ENCODE assay signal across 28 mouse cellular contexts in the genomic region with DNA sequence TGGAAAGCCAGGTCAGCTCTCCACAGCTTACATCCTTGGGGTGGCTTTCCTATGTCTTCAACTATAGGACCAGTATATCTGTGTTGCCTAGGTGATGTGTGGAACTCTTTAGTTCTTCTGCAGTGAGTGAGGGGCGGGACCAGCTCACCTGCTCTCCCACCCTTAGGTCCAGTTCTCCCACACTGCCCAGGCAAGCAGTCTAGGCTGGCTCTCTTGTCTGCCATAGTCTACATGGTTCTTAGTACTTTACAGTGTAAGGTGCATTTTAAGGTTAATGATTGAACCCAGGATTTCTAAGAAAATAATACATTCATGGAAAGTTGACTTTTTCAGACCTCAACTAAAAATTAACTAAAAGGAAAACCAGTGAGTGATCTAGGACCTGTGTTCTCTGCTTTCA.
DNase-seq lines count a peak whose midpoint lies in the region; ATAC-seq and TF ChIP-seq lines count a peak whose summit lies in the region.
"Had no signal": no experiment of that assay in that cellular context is flagged by ENCODE, and none has a peak within 500 bp of the region (broad histone marks: within the 10 kb centered on the region; RNA-seq: fewer than 3 reads in every experiment).

No protein-coding gene starts in this region.

- no peak overlapping the region for H3K4me2 ChIP-seq in kidney, embryonic 14.5 days (replicated peaks; ENCODE audit: low read depth, low read length)
- H3K4me2 ChIP-seq in stomach, embryonic 15.5 days: no peak overlapping the region
- no peak overlapping the region for H3K4me2 ChIP-seq in stomach, postnatal 0 days (replicated peaks; ENCODE audit: low read depth)
- H3K4me2 ChIP-seq in hindbrain, embryonic 12.5 days (replicated peaks): no peak overlapping the region
- H3K4me2 ChIP-seq: heart, embryonic 12.5 days; heart, embryonic 15.5 days; hindbrain, embryonic 14.5 days had no signal

- ATAC-seq in kidney, embryonic 14.5 days (ENCODE audit: low FRiP score, low TSS enrichment): no peak
- 0 out of 2 replicates have a peak, but pooled peaks have one; percentile 47 for ATAC-seq in stomach, embryonic 15.5 days (ENCODE audit: insufficient read depth, low FRiP score, low read depth)
- no peak for ATAC-seq in stomach, postnatal 0 days (ENCODE audit: low FRiP score, low TSS enrichment)
- ATAC-seq in hindbrain, embryonic 12.5 days (ENCODE audit: low FRiP score): no peak
- ATAC-seq: forebrain, embryonic 14.5 days; forebrain, postnatal 0 days; Patski had no signal

- TF ChIP-seq POLR2A in kidney, adult 2 months (IDR thresholded peaks at IDR 0.05; ENCODE audit: low read depth, low read length): no peak

- H3K9ac ChIP-seq in kidney, embryonic 14.5 days (ENCODE audit: low read depth, low read length): no peak overlapping the region
- H3K9ac ChIP-seq in stomach, embryonic 15.5 days: no peak overlapping the region
- H3K9ac ChIP-seq in stomach, postnatal 0 days (ENCODE audit: low read length): no peak overlapping the region
- no peak overlapping the region for H3K9ac ChIP-seq in hindbrain, embryonic 12.5 days
- H3K9ac ChIP-seq: forebrain, postnatal 0 days; heart, embryonic 12.5 days; heart, embryonic 15.5 days; hindbrain, embryonic 14.5 days had no signal

- H3K4me1 ChIP-seq in kidney, adult 2 months (ENCODE audit: control insufficient read depth, insufficient read depth, low read length): no peaks in the 10 kb centered on the region
- H3K4me1 ChIP-seq in kidney, embryonic 14.5 days (ENCODE audit: control insufficient read depth, insufficient read depth, low read length): no peaks in the 10 kb centered on the region
- no peaks in the 10 kb centered on the region for H3K4me1 ChIP-seq in stomach, embryonic 15.5 days
- H3K4me1 ChIP-seq in stomach, postnatal 0 days (replicated peaks; ENCODE audit: control insufficient read depth, insufficient read depth): no peaks in the 10 kb centered on the region
- H3K4me1 ChIP-seq in hindbrain, embryonic 12.5 days: no peaks in the 10 kb centered on the region
- H3K4me1 ChIP-seq: heart, embryonic 12.5 days; heart, embryonic 15.5 days; hindbrain, embryonic 10.5 days had no signal

- no peaks in the 10 kb centered on the region for H3K27me3 ChIP-seq in kidney, adult 2 months (replicated peaks; ENCODE audit: control insufficient read depth, insufficient read depth, low read length)
- no peaks in the 10 kb centered on the region for H3K27me3 ChIP-seq in kidney, embryonic 14.5 days (ENCODE audit: control insufficient read depth, insufficient read depth, low read length)
- no peaks in the 10 kb centered on the region for H3K27me3 ChIP-seq in stomach, embryonic 15.5 days (replicated peaks)
- H3K27me3 ChIP-seq in stomach, postnatal 0 days (ENCODE audit: control insufficient read depth, insufficient read depth, low read length): no peaks in the 10 kb centered on the region
- no peaks in the 10 kb centered on the region for H3K27me3 ChIP-seq in hindbrain, embryonic 12.5 days
- H3K27me3 ChIP-seq: CH12.LX; heart, embryonic 12.5 days; heart, embryonic 15.5 days had no signal

- DNase-seq in kidney, adult 2 months: peak; percentile 47
- no peak for DNase-seq in stomach, postnatal 0 days (ENCODE audit: low spot score)
- peak; percentile 5 for DNase-seq in kidney, postnatal 14 days
- DNase-seq in urinary bladder, adult 2 months (ENCODE audit: low spot score): no peak
- DNase-seq: adrenal gland, postnatal 10 days; adrenal gland, postnatal 36 days; B cell, adult 2 months; cerebellum, adult 18-20 months; cerebellum, adult 9-10 months; cerebellum, postnatal 14 days; forebrain, postnatal 0 days; gastrocnemius, adult 2 months; gastrocnemius, postnatal 14 days; heart, adult 18-20 months; heart, postnatal 10 days; heart, postnatal 36 days had no signal

- no peak overlapping the region for H3K4me3 ChIP-seq in kidney, adult 2 months (ENCODE audit: insufficient read depth, low read depth, low read length)
- H3K4me3 ChIP-seq in kidney, embryonic 14.5 days (ENCODE audit: low read length): no peak overlapping the region
- H3K4me3 ChIP-seq in stomach, embryonic 15.5 days (replicated peaks): no peak overlapping the region
- no peak overlapping the region for H3K4me3 ChIP-seq in stomach, postnatal 0 days (ENCODE audit: low read depth, low read length)
- no peak overlapping the region for H3K4me3 ChIP-seq in hindbrain, embryonic 12.5 days
- H3K4me3 ChIP-seq: forebrain, embryonic 10.5 days; gastrocnemius, adult 2 months; heart, embryonic 12.5 days; heart, embryonic 15.5 days; hindbrain, embryonic 10.5 days had no signal

- 47% methylated on average over 1 of the region's 1 CpGs for WGBS in kidney, adult 2 months
- WGBS in kidney, embryonic 14.5 days: 62% methylated on average over 1 of the region's 1 CpGs
- WGBS in stomach, embryonic 15.5 days: 68% methylated on average over 1 of the region's 1 CpGs
- WGBS in stomach, postnatal 0 days: 71% methylated on average over 1 of the region's 1 CpGs
- WGBS in hindbrain, embryonic 12.5 days: 95% methylated on average over 1 of the region's 1 CpGs

- no peak for TF ChIP-seq EP300 in stomach, postnatal 0 days (optimal IDR thresholded peaks at IDR 0.05)

- H3K36me3 ChIP-seq in kidney, adult 2 months (ENCODE audit: control insufficient read depth, insufficient read depth, low read length): no peaks in the 10 kb centered on the region
- H3K36me3 ChIP-seq in kidney, embryonic 14.5 days (ENCODE audit: control insufficient read depth, insufficient read depth, low read length): no peaks in the 10 kb centered on the region
- no peaks in the 10 kb centered on the region for H3K36me3 ChIP-seq in stomach, embryonic 15.5 days
- H3K36me3 ChIP-seq in stomach, postnatal 0 days (ENCODE audit: control insufficient read depth, insufficient read depth, low read length): no peaks in the 10 kb centered on the region
- no peaks in the 10 kb centered on the region for H3K36me3 ChIP-seq in hindbrain, embryonic 12.5 days
- H3K36me3 ChIP-seq: forebrain, embryonic 10.5 days; G1E; heart, embryonic 12.5 days; heart, embryonic 15.5 days; hindbrain, embryonic 10.5 days had no signal

- H3K27ac ChIP-seq in kidney, adult 2 months (ENCODE audit: insufficient read depth, low read depth, low read length): no peak overlapping the region
- no peak overlapping the region for H3K27ac ChIP-seq in kidney, embryonic 14.5 days (ENCODE audit: low read depth, low read length)
- H3K27ac ChIP-seq in stomach, embryonic 15.5 days: no peak overlapping the region
- H3K27ac ChIP-seq in stomach, postnatal 0 days (replicated peaks): no peak overlapping the region
- no peak overlapping the region for H3K27ac ChIP-seq in hindbrain, embryonic 12.5 days
- H3K27ac ChIP-seq: forebrain, embryonic 10.5 days; gastrocnemius, adult 2 months; heart, embryonic 15.5 days; hindbrain, embryonic 10.5 days; hindbrain, embryonic 14.5 days had no signal

- no peak for TF ChIP-seq CTCF in kidney, adult 2 months (conservative IDR thresholded peaks at IDR 0.05; ENCODE audit: insufficient read depth, insufficient read length, low read depth, low read length)
- TF ChIP-seq CTCF in stomach, postnatal 0 days (IDR thresholded peaks at IDR 0.05; ENCODE audit: low read depth): no peak

- H3K9me3 ChIP-seq in kidney, embryonic 14.5 days (ENCODE audit: control insufficient read depth, low read length): no peaks in the 10 kb centered on the region
- no peaks in the 10 kb centered on the region for H3K9me3 ChIP-seq in stomach, embryonic 15.5 days
- H3K9me3 ChIP-seq in stomach, postnatal 0 days (ENCODE audit: control insufficient read depth, low read length): no peaks in the 10 kb centered on the region
- H3K9me3 ChIP-seq in hindbrain, embryonic 12.5 days (replicated peaks): no peaks in the 10 kb centered on the region
- H3K9me3 ChIP-seq: forebrain, embryonic 10.5 days; heart, embryonic 12.5 days; heart, embryonic 15.5 days; hindbrain, embryonic 10.5 days had no signal

Comparison
In these comparisons a context has a peak if more than half of its experiments do, and no peak if none do; other contexts are left out.
1. DNase-seq: peak in kidney, adult 2 months (single experiment) and kidney, postnatal 14 days (single experiment); none in stomach, postnatal 0 days (single experiment) and urinary bladder, adult 2 months (single experiment).